Mouse (Mus musculus): ENCODE results near the gene Aldh3b2.

DNA sequence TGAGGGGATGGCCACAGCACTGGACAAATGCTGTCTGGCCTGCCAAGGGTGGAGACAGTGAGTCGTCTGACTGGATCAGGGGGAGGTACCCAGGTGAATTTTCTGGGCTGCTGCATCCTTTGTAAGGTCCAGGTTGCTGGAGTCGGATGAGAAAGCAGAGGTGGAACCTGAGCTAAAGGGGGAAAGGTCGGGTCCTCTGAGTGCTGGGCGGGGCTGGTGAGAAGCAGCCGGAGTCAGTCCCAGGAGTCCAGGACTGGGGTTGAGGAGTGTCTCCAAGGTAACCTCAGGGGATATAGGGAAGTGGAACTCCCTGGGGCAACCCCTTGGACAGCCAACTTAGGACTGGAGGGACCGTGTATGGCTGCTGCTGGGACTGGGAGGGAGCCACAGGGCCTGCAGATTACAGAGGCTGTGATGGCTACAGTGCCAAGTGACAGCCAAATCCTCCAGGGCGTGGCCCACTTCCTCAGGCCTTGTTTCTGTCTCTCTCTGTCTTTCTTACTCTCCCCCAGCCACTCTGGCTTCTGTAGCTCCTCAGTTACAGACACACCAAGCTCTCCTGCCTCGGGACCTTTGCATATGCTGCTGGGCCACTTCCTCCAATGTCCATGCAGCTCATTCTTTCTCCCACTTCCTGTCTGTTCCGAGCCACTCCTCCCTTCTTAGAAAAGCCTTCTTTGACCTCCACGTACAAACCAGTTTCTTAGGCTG is 49.3 kb upstream of the Aldh3b2 start:
- TF ChIP-seq POLR2A (IDR thresholded peaks at IDR 0.05; ENCODE audit: borderline replicate concordance, insufficient read depth, low read length) (no peak), CTCF (IDR thresholded peaks at IDR 0.05; ENCODE audit: borderline replicate concordance, insufficient read depth, low read depth, low read length) (no peak)

Data from cerebellum, adult 2 months (tissue).